Mouse (Mus musculus) frontal cortex, adult (tissue): ENCODE results near the gene Rftn2.
A peak's percentile ranks its signal among the peaks of the same experiment; 100 is the strongest.

Experiments used
- ATAC-seq: cut with Nextera tagmentation; 2 replicates; pipeline ENCODE4 v1.9.2; 2017; ENCODE audit warnings: mild to moderate bottlenecking, moderate library complexity, mixed read lengths; ENCODE audit not compliant: low TSS enrichment

Rftn2 gene

GRCm38 (mm10) chr1:55171361-55172325 lies 54.9 kb downstream of the Rftn2 start:
- ATAC-seq, result peak; percentile 80

- ATAC-seq, result no peak
These were observed 58.0 kb downstream of the Rftn2 start for GRCm38 (mm10) chr1:55168591-55168990.

- no peak for ATAC-seq
These were observed 59.0 kb downstream of the Rftn2 start for GRCm38 (mm10) chr1:55167560-55167959.

GRCm38 (mm10) chr1:55164005-55164404 lies 62.6 kb downstream of the Rftn2 start:
- no peak for ATAC-seq

GRCm38 (mm10) chr1:55162781-55163180 lies 63.8 kb downstream of the Rftn2 start:
- no peak for ATAC-seq

- no peak for ATAC-seq
These were observed 64.7 kb downstream of the Rftn2 start for GRCm38 (mm10) chr1:55161895-55162294.

GRCm38 (mm10) chr1:55160831-55161638 lies 65.5 kb downstream of the Rftn2 start:
- peak; percentile 71 for ATAC-seq

GRCm38 (mm10) chr1:55160218-55160617 lies 66.4 kb downstream of the Rftn2 start:
- ATAC-seq, result no peak

GRCm38 (mm10) chr1:55158821-55159220 lies 67.8 kb downstream of the Rftn2 start:
- ATAC-seq, result peak; percentile 58

- peak; percentile 73 for ATAC-seq
These were observed 68.4 kb downstream of the Rftn2 start for GRCm38 (mm10) chr1:55158211-55158610.

GRCm38 (mm10) chr1:55157329-55157728 lies 69.3 kb downstream of the Rftn2 start:
- no peak for ATAC-seq

- ATAC-seq, result no peak
These were observed 81.0 kb downstream of the Rftn2 start for GRCm38 (mm10) chr1:55145556-55145955.

- no peak for ATAC-seq
These were observed 82.2 kb downstream of the Rftn2 start for GRCm38 (mm10) chr1:55144338-55144737.

GRCm38 (mm10) chr1:55135846-55136245 lies 90.7 kb downstream of the Rftn2 start:
- ATAC-seq, result no peak

- ATAC-seq, result no peak
These were observed 92.3 kb downstream of the Rftn2 start for GRCm38 (mm10) chr1:55134301-55134700.

GRCm38 (mm10) chr1:55133173-55133572 lies 93.4 kb downstream of the Rftn2 start:
- no peak for ATAC-seq

- ATAC-seq, result no peak
These were observed 94.3 kb downstream of the Rftn2 start for GRCm38 (mm10) chr1:55132308-55132707.

- ATAC-seq, result peak; percentile 64
These were observed 95.1 kb downstream of the Rftn2 start for GRCm38 (mm10) chr1:55131424-55132014.

GRCm38 (mm10) chr1:55130943-55131401 lies 95.6 kb downstream of the Rftn2 start, which contains the start of gene Mob4:
TSS of gene Mob4 (plus strand) at chr1:55131231.
- ATAC-seq, result peak; percentile 97

- ATAC-seq, result no peak
These were observed 96.2 kb downstream of the Rftn2 start for GRCm38 (mm10) chr1:55130190-55130916.

- ATAC-seq, result no peak
These were observed 96.9 kb downstream of the Rftn2 start for GRCm38 (mm10) chr1:55129716-55130115.
